18 mouse cellular contexts compared by ENCODE assay signal in the genomic region with DNA sequence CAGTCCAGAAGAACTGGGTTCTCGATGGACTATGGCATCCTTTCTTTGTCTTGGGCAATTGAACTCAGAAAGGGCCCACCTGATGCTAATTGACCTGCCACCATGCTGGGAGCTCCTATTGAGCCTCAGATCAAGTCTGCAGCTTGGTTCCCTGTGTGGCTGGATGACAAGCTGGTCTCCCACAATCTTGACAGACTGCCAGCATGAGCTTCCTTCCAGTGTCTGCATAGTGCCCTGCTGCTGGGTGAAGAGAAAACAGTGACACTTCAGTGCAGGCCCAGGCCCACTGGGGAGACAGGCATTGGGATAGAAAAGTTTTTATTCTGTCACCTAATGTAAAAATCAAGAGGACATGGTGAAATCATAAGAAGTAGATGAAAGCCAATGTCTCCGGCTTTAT.
DNase-seq lines count a peak whose midpoint lies in the region; ATAC-seq and TF ChIP-seq lines count a peak whose summit lies in the region.
"Had no signal": no experiment of that assay in that cellular context is flagged by ENCODE, and none has a peak within 500 bp of the region (broad histone marks: within the 10 kb centered on the region; RNA-seq: fewer than 3 reads in every experiment).

No protein-coding gene starts in this region.

- no peaks in the 10 kb centered on the region for H3K27me3 ChIP-seq in forebrain, embryonic 14.5 days (replicated peaks; ENCODE audit: control insufficient read depth, insufficient read depth, low read length)
- H3K27me3 ChIP-seq in forebrain, embryonic 11.5 days (ENCODE audit: control insufficient read depth, insufficient read depth, low read length): no peaks in the 10 kb centered on the region
- H3K27me3 ChIP-seq: embryonic facial prominence, embryonic 15.5 days; forebrain, embryonic 15.5 days; liver, embryonic 12.5 days; neural tube, embryonic 15.5 days had no signal

- no peak overlapping the region for H3K9ac ChIP-seq in forebrain, embryonic 14.5 days (ENCODE audit: low read length)
- no peak overlapping the region for H3K9ac ChIP-seq in forebrain, embryonic 11.5 days (ENCODE audit: low read length)
- H3K9ac ChIP-seq: embryonic facial prominence, embryonic 15.5 days; forebrain, embryonic 15.5 days; liver, embryonic 12.5 days; neural tube, embryonic 15.5 days had no signal

- peak; percentile 33 for DNase-seq in forebrain, embryonic 14.5 days (ENCODE audit: low spot score)
- DNase-seq in forebrain, embryonic 11.5 days (ENCODE audit: low spot score): no peak
- peak; percentile 10 for DNase-seq in lung, postnatal 10 days
- DNase-seq in lung, adult 18-20 months: no peak
- peak; percentile 66 for DNase-seq in brain, embryonic 14.5 days (ENCODE audit: low read depth)
- DNase-seq in cerebellum, postnatal 10 days: peak; percentile 71 to 80
- DNase-seq in c-Kit-positive CD71-positive TER-119-positive erythroid progenitor cells, embryonic 14.5 days (ENCODE audit: low spot score): no peak
- DNase-seq: adrenal gland, adult 8-10 months; embryo, embryonic 11 days; heart, postnatal 4 days; kidney, adult 9 months; kidney, postnatal 4 days had no signal

- no peak for TF ChIP-seq POLR2A in brain, embryonic 14.5 days (IDR thresholded peaks at IDR 0.05; ENCODE audit: borderline replicate concordance, extremely low read depth, insufficient read depth, insufficient read length, poor library complexity, severe bottlenecking)

- no peaks in the 10 kb centered on the region for H3K9me3 ChIP-seq in forebrain, embryonic 14.5 days (replicated peaks; ENCODE audit: control insufficient read depth, low read length)
- no peaks in the 10 kb centered on the region for H3K9me3 ChIP-seq in forebrain, embryonic 11.5 days (ENCODE audit: control insufficient read depth, low read length)
- H3K9me3 ChIP-seq: embryonic facial prominence, embryonic 15.5 days; forebrain, embryonic 15.5 days; liver, embryonic 12.5 days; neural tube, embryonic 15.5 days had no signal

- H3K4me1 ChIP-seq in forebrain, embryonic 14.5 days (ENCODE audit: control insufficient read depth, insufficient read depth, low read length): no peaks in the 10 kb centered on the region
- H3K4me1 ChIP-seq in forebrain, embryonic 11.5 days (replicated peaks; ENCODE audit: control insufficient read depth, insufficient read depth, low read length): no peaks in the 10 kb centered on the region
- H3K4me1 ChIP-seq: embryonic facial prominence, embryonic 15.5 days; liver, embryonic 12.5 days; neural tube, embryonic 15.5 days had no signal

- no peaks in the 10 kb centered on the region for H3K36me3 ChIP-seq in forebrain, embryonic 14.5 days (ENCODE audit: control insufficient read depth, insufficient read depth, low read length)
- H3K36me3 ChIP-seq in forebrain, embryonic 11.5 days (ENCODE audit: control insufficient read depth, insufficient read depth, low read length): no peaks in the 10 kb centered on the region
- H3K36me3 ChIP-seq: embryonic facial prominence, embryonic 15.5 days; forebrain, embryonic 15.5 days; liver, embryonic 12.5 days; neural tube, embryonic 15.5 days had no signal

- ATAC-seq in forebrain, embryonic 14.5 days: 0 out of 2 replicates have a peak, but pooled peaks have one; percentile 32
- no peak for ATAC-seq in forebrain, embryonic 11.5 days (replicated peaks; ENCODE audit: low FRiP score)
- no peak for ATAC-seq in CD4-positive, CD25-positive, alpha-beta regulatory T cell, adult 4 months
- ATAC-seq: forebrain, embryonic 15.5 days; inflammation-experienced regulatory T-cells, adult 6 months; liver, embryonic 12.5 days had no signal

- no peak overlapping the region for H3K4me2 ChIP-seq in forebrain, embryonic 14.5 days (ENCODE audit: low read length)
- no peak overlapping the region for H3K4me2 ChIP-seq in forebrain, embryonic 11.5 days (ENCODE audit: low read depth, low read length, severe bottlenecking)
- H3K4me2 ChIP-seq: embryonic facial prominence, embryonic 15.5 days; forebrain, embryonic 15.5 days; liver, embryonic 12.5 days; neural tube, embryonic 15.5 days had no signal

- WGBS in forebrain, embryonic 14.5 days: 43% methylated on average over 2 of the region's 2 CpGs
- WGBS in forebrain, embryonic 11.5 days: 54% methylated on average over 2 of the region's 2 CpGs

- no peak for TF ChIP-seq CTCF in brain, embryonic 14.5 days (IDR thresholded peaks at IDR 0.05; ENCODE audit: borderline replicate concordance, extremely low read depth, insufficient read depth, insufficient read length)

- no peak overlapping the region for H3K27ac ChIP-seq in forebrain, embryonic 14.5 days (ENCODE audit: low read depth, low read length)
- no peak overlapping the region for H3K27ac ChIP-seq in forebrain, embryonic 11.5 days (ENCODE audit: low read depth, low read length)
- H3K27ac ChIP-seq: embryonic facial prominence, embryonic 15.5 days; forebrain, embryonic 15.5 days; liver, embryonic 12.5 days; neural tube, embryonic 15.5 days had no signal

- no peak overlapping the region for H3K4me3 ChIP-seq in forebrain, embryonic 14.5 days (ENCODE audit: low read depth, low read length)
- no peak overlapping the region for H3K4me3 ChIP-seq in forebrain, embryonic 11.5 days (ENCODE audit: low read depth, low read length)
- H3K4me3 ChIP-seq: embryonic facial prominence, embryonic 15.5 days; forebrain, embryonic 15.5 days; liver, embryonic 12.5 days; neural tube, embryonic 15.5 days had no signal

Comparison
In these comparisons a context has a peak if more than half of its experiments do, and no peak if none do; other contexts are left out.
1. DNase-seq: peak in forebrain, embryonic 14.5 days (single experiment), lung, postnatal 10 days (single experiment), brain, embryonic 14.5 days (single experiment) and cerebellum, postnatal 10 days (2 of 2); none in forebrain, embryonic 11.5 days (single experiment), lung, adult 18-20 months (0 of 2) and c-Kit-positive CD71-positive TER-119-positive erythroid progenitor cells, embryonic 14.5 days (single experiment).